Mouse (Mus musculus) intestine, embryonic 15.5 days (tissue): ENCODE results near the gene Gm37240. TPM values are rescaled to one million over a fixed set of nuclear protein-coding genes. Genes with fewer than 3 reads are reported as not detected.

ENCODE experiments used
- ATAC-seq: fragments of 200-750 bp; cut with Nextera tagmentation; 2 replicates; pipeline ENCODE4 v1.8.0; 2017; ENCODE audit warnings: moderate TSS enrichment, moderate library complexity
- H3K27ac ChIP-seq: fragments of 300-500 bp; sonication (generic); 2 replicates; pipeline ENCODE4 v1.5.1; 2015; ENCODE audit warnings: mild to moderate bottlenecking, inconsistent platforms
- H3K27me3 ChIP-seq: fragments of 300-500 bp; sonication (generic); replicated peaks from 2 replicates; pipeline ENCODE4 v1.6.1; 2015; ENCODE audit warnings: inconsistent platforms
- H3K36me3 ChIP-seq: fragments of 300-500 bp; sonication (generic); 2 replicates; pipeline ENCODE4 v1.6.1; 2015; ENCODE audit warnings: inconsistent platforms
- H3K4me1 ChIP-seq: fragments of 300-500 bp; sonication (generic); replicated peaks from 2 replicates; pipeline ENCODE4 v1.6.1; 2015; ENCODE audit warnings: inconsistent platforms
- H3K4me2 ChIP-seq: fragments of 300-500 bp; sonication (generic); replicated peaks from 2 replicates; pipeline ENCODE4 v1.6.1; 2015; ENCODE audit warnings: mild to moderate bottlenecking, inconsistent platforms
- H3K4me3 ChIP-seq: fragments of 300-500 bp; sonication (generic); replicated peaks from 2 replicates; pipeline ENCODE4 v1.5.1; 2015; ENCODE audit warnings: inconsistent platforms
- H3K9ac ChIP-seq: fragments of 300-500 bp; sonication (generic); 2 replicates; pipeline ENCODE4 v1.6.1; 2015; ENCODE audit warnings: inconsistent platforms
- H3K9me3 ChIP-seq: fragments of 300-500 bp; sonication (generic); 2 replicates; pipeline ENCODE4 v1.6.1; 2016; ENCODE audit warnings: inconsistent platforms
- WGBS: fragments of 180-500 bp; shearing (Covaris S2); methylation state at CpG from one replicate; pipeline ENCODE4 v1.1.7; 2015; 5-methylcytosine and 5-hydroxymethylcytosine counted together
- polyA plus RNA-seq: library from polyadenylated mRNA; unstranded; fragments of >200 nt; fragmentation: Nextera tagmentation; extraction: Ambion mirVana; gene quantifications from 2 replicates; pipeline ENCODE4 v1.2.1, GENCODE M21; 2015

Gm37240 gene
- polyA plus RNA-seq, 1 experiment from 2014 or later = 6.5 TPM

GRCm38 (mm10) chr3:85468995-85469394 lies 418.3 kb downstream of the Gm37240 start:
- Histone ChIP-seq H3K36me3 (no peaks in the 10 kb centered on the region), H3K4me2 (no peak overlapping the region), H3K27me3 (no peaks in the 10 kb centered on the region), H3K27ac (no peak overlapping the region), H3K9ac (no peak overlapping the region), H3K9me3 (no peaks in the 10 kb centered on the region), H3K4me1 (no peaks in the 10 kb centered on the region), H3K4me3 (no peak overlapping the region)
- WGBS = 90% methylated on average over 2 of the region's 2 CpGs
- ATAC-seq = no peak

GRCm38 (mm10) chr3:85465283-85466025 lies 421.9 kb downstream of the Gm37240 start:
- 80% methylated on average over 10 of the region's 10 CpGs for WGBS
- H3K27ac ChIP-seq = no peak overlapping the region
- H3K9me3 ChIP-seq = no peaks in the 10 kb centered on the region
- H3K4me3 ChIP-seq = no peak overlapping the region
- no peaks in the 10 kb centered on the region for H3K4me1 ChIP-seq
- H3K36me3 ChIP-seq = no peaks in the 10 kb centered on the region
- H3K27me3 ChIP-seq = no peaks in the 10 kb centered on the region
- H3K9ac ChIP-seq = no peak overlapping the region
- no peak overlapping the region for H3K4me2 ChIP-seq
- ATAC-seq = no peak

GRCm38 (mm10) chr3:85460021-85460420 lies 427.3 kb downstream of the Gm37240 start:
- Histone ChIP-seq H3K4me1 (no peaks in the 10 kb centered on the region), H3K4me2 (no peak overlapping the region), H3K4me3 (no peak overlapping the region), H3K36me3 (no peaks in the 10 kb centered on the region), H3K9ac (no peak overlapping the region), H3K9me3 (no peaks in the 10 kb centered on the region), H3K27me3 (no peaks in the 10 kb centered on the region), H3K27ac (no peak overlapping the region)
- 91% methylated on average over 6 of the region's 6 CpGs for WGBS
- no peak for ATAC-seq

- no peak overlapping the region for H3K4me3 ChIP-seq
- no peaks in the 10 kb centered on the region for H3K27me3 ChIP-seq
- no peak for ATAC-seq
- WGBS = 81% methylated on average over 2 of the region's 2 CpGs
- H3K4me2 ChIP-seq = no peak overlapping the region
- no peak overlapping the region for H3K9ac ChIP-seq
- no peaks in the 10 kb centered on the region for H3K4me1 ChIP-seq
- H3K27ac ChIP-seq = no peak overlapping the region
- no peaks in the 10 kb centered on the region for H3K36me3 ChIP-seq
- H3K9me3 ChIP-seq = no peaks in the 10 kb centered on the region
These were observed 430.3 kb downstream of the Gm37240 start for GRCm38 (mm10) chr3:85456983-85457382.

GRCm38 (mm10) chr3:85455453-85455852 lies 431.9 kb downstream of the Gm37240 start:
- ATAC-seq = no peak
- Histone ChIP-seq H3K36me3 (no peaks in the 10 kb centered on the region), H3K27me3 (no peaks in the 10 kb centered on the region), H3K27ac (no peak overlapping the region), H3K4me3 (no peak overlapping the region), H3K9ac (no peak overlapping the region), H3K9me3 (no peaks in the 10 kb centered on the region), H3K4me1 (no peaks in the 10 kb centered on the region), H3K4me2 (no peak overlapping the region)
- WGBS = 56% methylated on average over 3 of the region's 3 CpGs

- WGBS = 78% methylated on average over 6 of the region's 6 CpGs
- H3K27me3 ChIP-seq = no peaks in the 10 kb centered on the region
- H3K9me3 ChIP-seq = no peaks in the 10 kb centered on the region
- no peak for ATAC-seq
- H3K4me2 ChIP-seq = no peak overlapping the region
- no peak overlapping the region for H3K27ac ChIP-seq
- H3K4me1 ChIP-seq = no peaks in the 10 kb centered on the region
- no peak overlapping the region for H3K9ac ChIP-seq
- no peak overlapping the region for H3K4me3 ChIP-seq
- H3K36me3 ChIP-seq = no peaks in the 10 kb centered on the region
These were observed 433.3 kb downstream of the Gm37240 start for GRCm38 (mm10) chr3:85454001-85454400.

GRCm38 (mm10) chr3:85449461-85449860 lies 437.9 kb downstream of the Gm37240 start:
- Histone ChIP-seq H3K9me3 (no peaks in the 10 kb centered on the region), H3K36me3 (no peaks in the 10 kb centered on the region), H3K4me3 (no peak overlapping the region), H3K9ac (no peak overlapping the region), H3K4me1 (no peaks in the 10 kb centered on the region), H3K4me2 (no peak overlapping the region), H3K27ac (no peak overlapping the region), H3K27me3 (no peaks in the 10 kb centered on the region)
- 77% methylated on average over 4 of the region's 4 CpGs for WGBS
- no peak for ATAC-seq

DNA sequence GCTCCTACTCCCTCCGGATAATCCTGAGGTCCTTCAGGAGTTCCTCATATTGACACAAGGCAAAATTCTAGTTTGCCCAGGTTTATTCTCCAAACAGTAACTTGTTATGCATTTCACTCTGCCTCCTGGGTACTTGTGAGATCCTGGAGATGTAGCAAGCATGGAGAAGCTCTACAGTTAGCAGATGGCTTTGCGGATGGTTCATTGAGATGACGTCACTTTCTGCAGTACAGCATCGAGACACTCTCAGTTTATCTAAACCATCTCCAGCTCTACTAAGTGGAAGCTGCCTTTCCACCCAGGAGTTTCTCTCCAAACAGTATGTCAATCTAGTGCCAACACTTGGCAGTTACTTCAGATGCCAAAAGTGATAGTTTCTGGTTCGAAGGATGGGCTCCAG lies 444.5 kb downstream of the Gm37240 start:
- no peak for ATAC-seq
- Histone ChIP-seq H3K27me3 (no peaks in the 10 kb centered on the region), H3K4me1 (no peaks in the 10 kb centered on the region), H3K4me2 (no peak overlapping the region), H3K36me3 (no peaks in the 10 kb centered on the region), H3K9ac (no peak overlapping the region), H3K9me3 (no peaks in the 10 kb centered on the region), H3K4me3 (no peak overlapping the region), H3K27ac (no peak overlapping the region)
- 87% methylated on average over 5 of the region's 5 CpGs for WGBS

DNA sequence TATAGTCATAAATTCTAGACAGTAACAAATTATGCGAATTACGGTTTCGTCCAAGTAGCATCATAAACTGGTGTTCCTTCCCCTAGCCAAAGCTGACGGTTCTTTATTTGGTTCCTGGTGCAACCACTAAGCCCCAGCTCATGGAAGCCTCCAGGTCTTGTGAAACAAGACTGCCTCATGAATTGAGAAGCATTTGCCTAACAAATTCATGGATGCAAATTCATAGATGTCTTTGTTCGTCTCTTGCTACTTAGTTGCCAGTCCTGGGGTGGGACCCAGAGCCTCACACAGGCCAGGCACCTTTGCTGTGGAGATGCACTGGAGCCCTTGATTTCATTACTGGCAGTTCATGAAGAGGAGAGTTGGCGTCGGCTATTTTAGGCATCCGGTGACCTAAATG lies 445.1 kb downstream of the Gm37240 start:
- WGBS = 89% methylated on average over 8 of the region's 8 CpGs
- no peaks in the 10 kb centered on the region for H3K36me3 ChIP-seq
- H3K27ac ChIP-seq = no peak overlapping the region
- H3K27me3 ChIP-seq = no peaks in the 10 kb centered on the region
- H3K4me1 ChIP-seq = no peaks in the 10 kb centered on the region
- ATAC-seq = no peak
- H3K9me3 ChIP-seq = no peaks in the 10 kb centered on the region
- no peak overlapping the region for H3K4me3 ChIP-seq
- no peak overlapping the region for H3K4me2 ChIP-seq
- no peak overlapping the region for H3K9ac ChIP-seq

- no peak for ATAC-seq
- no peak overlapping the region for H3K4me2 ChIP-seq
- H3K9me3 ChIP-seq = no peaks in the 10 kb centered on the region
- WGBS = 46% methylated on average over 4 of the region's 4 CpGs
- no peak overlapping the region for H3K4me3 ChIP-seq
- no peaks in the 10 kb centered on the region for H3K4me1 ChIP-seq
- no peaks in the 10 kb centered on the region for H3K36me3 ChIP-seq
- H3K27ac ChIP-seq = no peak overlapping the region
- no peaks in the 10 kb centered on the region for H3K27me3 ChIP-seq
- H3K9ac ChIP-seq = no peak overlapping the region
These were observed 451.9 kb downstream of the Gm37240 start for GRCm38 (mm10) chr3:85435406-85435805.

- H3K4me2 ChIP-seq = no peak overlapping the region
These were observed 456.1 kb downstream of the Gm37240 start for GRCm38 (mm10) chr3:85431208-85431607.

DNA sequence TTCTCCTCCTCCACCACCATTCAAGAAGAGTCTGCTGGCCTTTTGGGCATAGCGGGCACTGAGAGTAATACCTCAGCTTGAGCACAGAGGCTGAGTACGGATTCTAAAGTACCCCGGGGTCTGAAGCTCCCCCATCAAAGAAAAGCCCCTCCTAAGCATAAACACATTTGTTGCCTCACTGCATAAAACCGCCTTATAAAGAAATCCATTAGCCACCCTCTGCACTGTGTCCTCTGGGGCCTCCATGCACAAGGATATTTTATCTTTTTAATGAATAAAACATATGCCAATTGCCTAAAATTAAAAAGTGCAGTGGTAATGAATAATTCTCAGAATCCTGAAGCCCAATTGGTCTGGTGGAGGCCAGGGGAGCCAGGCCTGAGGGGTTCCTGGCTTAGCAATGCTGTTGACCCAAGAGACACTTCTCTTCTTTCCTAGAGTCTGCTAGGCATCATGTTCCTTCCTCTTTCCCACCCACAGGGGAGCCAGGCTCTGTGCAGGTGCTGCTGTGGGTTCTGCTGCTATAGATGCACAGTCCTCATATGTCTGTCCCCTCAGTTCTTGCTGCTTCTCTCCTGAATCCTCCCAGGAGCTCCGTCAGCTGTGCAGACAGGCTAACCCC lies 463.8 kb downstream of the Gm37240 start:
- Histone ChIP-seq H3K9me3 (no peaks in the 10 kb centered on the region), H3K27ac (no peak overlapping the region), H3K9ac (no peak overlapping the region), H3K36me3 (no peaks in the 10 kb centered on the region), H3K4me1 (no peaks in the 10 kb centered on the region), H3K4me2 (no peak overlapping the region), H3K4me3 (no peak overlapping the region), H3K27me3 (no peaks in the 10 kb centered on the region)
- ATAC-seq = no peak
- 83% methylated on average over 5 of the region's 5 CpGs for WGBS

More at GRCm38 (mm10) chr3:85431208-85431607, 456.1 kb downstream of the Gm37240 start:
- ATAC-seq = no peak
- no peaks in the 10 kb centered on the region for H3K9me3 ChIP-seq
- no peak overlapping the region for H3K27ac ChIP-seq
- 91% methylated on average over 4 of the region's 4 CpGs for WGBS
- no peak overlapping the region for H3K9ac ChIP-seq
- no peak overlapping the region for H3K4me3 ChIP-seq
- no peaks in the 10 kb centered on the region for H3K36me3 ChIP-seq
- H3K27me3 ChIP-seq = no peaks in the 10 kb centered on the region
- H3K4me1 ChIP-seq = no peaks in the 10 kb centered on the region

DNA sequence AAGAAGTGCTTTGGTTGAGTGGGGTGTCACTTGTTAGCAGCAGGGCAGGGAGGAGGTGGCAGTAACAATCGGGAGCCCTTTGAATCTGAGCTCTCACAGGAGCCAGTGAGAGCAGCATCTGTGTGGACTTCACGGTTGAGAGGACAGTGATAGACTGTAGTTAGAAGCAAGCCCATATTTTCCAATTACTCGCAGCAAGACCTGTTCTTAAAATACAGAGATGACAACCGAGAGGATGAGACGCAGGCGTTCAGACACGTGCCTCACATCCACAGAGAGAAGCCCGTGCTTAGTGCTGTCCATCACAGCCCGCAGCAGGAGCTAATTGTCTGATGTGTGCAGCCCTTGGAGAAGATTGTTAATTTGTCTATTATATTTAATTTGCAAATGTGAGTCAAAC lies 465.9 kb downstream of the Gm37240 start:
- Histone ChIP-seq H3K4me3 (no peak overlapping the region), H3K9ac (no peak overlapping the region), H3K4me1 (no peaks in the 10 kb centered on the region), H3K36me3 (no peaks in the 10 kb centered on the region), H3K4me2 (no peak overlapping the region), H3K27ac (no peak overlapping the region), H3K27me3 (no peaks in the 10 kb centered on the region), H3K9me3 (no peaks in the 10 kb centered on the region)
- ATAC-seq = no peak
- 80% methylated on average over 9 of the region's 9 CpGs for WGBS
